Mouse (Mus musculus): ENCODE data around the gene Tent5b.

DNA sequence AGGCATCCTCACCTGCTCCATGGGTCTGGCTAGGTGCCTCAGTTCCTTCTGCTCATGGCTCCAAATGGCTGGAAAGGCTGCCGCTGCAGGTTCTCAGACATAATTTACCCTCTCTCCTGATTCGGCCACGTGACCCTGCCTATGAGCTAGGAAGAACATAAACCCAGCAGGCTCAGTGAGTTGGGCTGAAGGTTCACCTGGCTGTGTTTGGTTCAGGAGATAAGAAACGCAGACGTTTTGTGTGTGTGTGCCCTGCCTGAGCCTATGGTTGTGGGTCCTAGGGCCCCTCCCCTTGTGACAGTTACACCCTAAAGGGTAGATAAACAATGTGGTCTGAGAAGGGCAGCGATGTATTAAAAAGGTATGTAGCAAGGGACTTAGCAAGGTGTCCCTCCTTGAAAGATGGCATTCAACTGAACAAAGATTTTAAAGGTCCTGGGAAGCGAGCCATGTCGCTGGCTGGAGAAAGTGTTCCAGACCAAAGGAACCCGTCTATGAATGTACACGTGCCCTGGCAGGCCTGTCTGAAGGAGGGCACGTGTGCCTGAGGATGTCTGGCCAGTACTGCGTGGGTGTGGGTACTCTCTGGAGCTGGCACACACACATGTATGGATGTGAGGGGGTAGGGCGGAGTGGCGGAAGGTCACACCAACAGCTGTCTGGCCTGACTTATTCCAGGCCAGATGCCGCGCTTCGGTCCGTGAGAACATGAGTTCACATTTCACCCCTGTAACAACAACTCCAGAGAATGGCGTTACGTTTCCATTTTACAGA is 8.9 kb downstream of the Tent5b start:
- TF ChIP-seq POLR2A (IDR thresholded peaks at IDR 0.05; ENCODE audit: low read depth, low read length) (no peak), CTCF (IDR thresholded peaks at IDR 0.05; ENCODE audit: extremely low read depth, insufficient read depth, insufficient read length, insufficient replicate concordance) (no peak)

All from spleen, adult 2 months (tissue).